Mouse (Mus musculus) C2C12 (cell line): ENCODE results near the gene Ivns1abp. TPM values are rescaled to one million over a fixed set of nuclear protein-coding genes. Genes with fewer than 3 reads are reported as not detected.

ENCODE experiments used
- H3K27me3 ChIP-seq: one replicate; pipeline ENCODE4 v1.6.1; 2011; ENCODE audit not compliant: control insufficient read depth, insufficient read depth, insufficient read length
- H3K36me3 ChIP-seq: one replicate; pipeline ENCODE4 v1.6.1; 2011; ENCODE audit not compliant: control insufficient read depth, insufficient read depth
- H3K4me3 ChIP-seq: one replicate; pipeline ENCODE4 v1.5.1; 2011; ENCODE audit warnings: mild to moderate bottlenecking, control low read depth; ENCODE audit not compliant: poor library complexity, insufficient read depth, severe bottlenecking
- H3K79me2 ChIP-seq: one replicate; pipeline ENCODE4 v1.6.1; 2011; ENCODE audit not compliant: control insufficient read depth, insufficient read depth
- H3K79me3 ChIP-seq: one replicate; pipeline ENCODE4 v1.6.1; 2011; ENCODE audit warnings: low read depth, control low read depth
- H3ac ChIP-seq: one replicate; pipeline ENCODE3; 2011; ENCODE audit warnings: low read depth; ENCODE audit not compliant: control insufficient read depth, insufficient read length
- CEBPB ChIP-seq: IDR thresholded peaks from one replicate; pipeline ENCODE4 v1.6.1; 2011; ENCODE audit warnings: low read depth, mild to moderate bottlenecking, control low read depth, moderate library complexity
- CTCF ChIP-seq: IDR thresholded peaks from one replicate; pipeline ENCODE4 v1.5.1; 2011; ENCODE audit not compliant: control insufficient read depth, insufficient read depth, insufficient read length
- FOSL1 ChIP-seq: IDR thresholded peaks from one replicate; pipeline ENCODE4 v1.8.0; 2011; ENCODE audit warnings: mild to moderate bottlenecking, low read length; ENCODE audit not compliant: poor library complexity, insufficient read depth, severe bottlenecking
- MAX ChIP-seq: IDR thresholded peaks from one replicate; pipeline ENCODE4 v1.6.1; 2011; ENCODE audit warnings: mild to moderate bottlenecking, control low read depth
- MYOD1 ChIP-seq: IDR thresholded peaks from one replicate; pipeline ENCODE4 v1.6.1; 2011; ENCODE audit warnings: low read depth; ENCODE audit not compliant: control insufficient read depth, insufficient read length
- MYOG ChIP-seq: IDR thresholded peaks from one replicate; pipeline ENCODE4 v1.6.1; 2011; ENCODE audit not compliant: control insufficient read depth, insufficient read length; ENCODE audit errors: extremely low read depth
- USF1 ChIP-seq: IDR thresholded peaks from one replicate; pipeline ENCODE4 v1.6.1; 2011; ENCODE audit warnings: low read depth, mild to moderate bottlenecking, control low read depth, moderate library complexity
- polyA plus RNA-seq: library from polyadenylated mRNA; unstranded; fragments of >200 nt; fragmentation: generic; extraction: Trizol; gene quantifications from one replicate; pipeline ENCODE4 v1.2.1, GENCODE M21; 2012; ENCODE audit warnings: missing spikeins

The Ivns1abp gene
- polyA plus RNA-seq, 1 experiment: 38.6 TPM

GRCm38 (mm10) chr1:151329601-151330000, 14.7 kb upstream of the Ivns1abp start:
- TF ChIP-seq MAX (no peak), MYOD1 (no peak), USF1 (no peak), MYOG (no peak), CTCF (no peak), FOSL1 (no peak), CEBPB (no peak)

DNA sequence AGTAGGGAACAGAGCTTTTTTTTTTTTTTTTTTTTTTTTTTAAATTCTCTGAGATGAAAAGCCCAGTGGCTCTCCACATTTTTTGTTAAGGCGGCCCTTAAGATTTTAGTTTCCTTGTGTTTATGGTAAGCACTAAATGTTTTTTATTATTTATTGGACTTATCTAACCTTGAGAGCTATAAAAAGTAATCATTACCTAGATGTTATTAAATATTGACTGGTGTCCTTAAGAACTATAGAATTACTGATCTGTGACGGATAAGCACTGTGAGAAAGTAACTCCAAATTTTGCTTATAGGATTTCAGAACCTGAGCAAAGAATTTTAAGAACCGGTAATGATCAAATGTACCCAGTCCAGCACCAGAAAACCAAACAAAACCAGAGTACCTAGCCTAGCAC, 11.5 kb upstream of the Ivns1abp start:
- no peak for TF ChIP-seq FOSL1
- TF ChIP-seq MAX: no peak
- no peak for TF ChIP-seq CEBPB
- no peak for TF ChIP-seq CTCF
- TF ChIP-seq USF1: no peak
- no peak for TF ChIP-seq MYOD1
- TF ChIP-seq MYOG: no peak
- no peaks in the 10 kb centered on the region for H3K36me3 ChIP-seq
- no peaks in the 10 kb centered on the region for H3K27me3 ChIP-seq
- H3K4me3 ChIP-seq: no peak overlapping the region
- H3K79me2 ChIP-seq: no peaks in the 10 kb centered on the region
- no peaks in the 10 kb centered on the region for H3K79me3 ChIP-seq
- no peak overlapping the region for H3ac ChIP-seq

More at GRCm38 (mm10) chr1:151329601-151330000, 14.7 kb upstream of the Ivns1abp start:
- Histone ChIP-seq H3K79me3 (no peaks in the 10 kb centered on the region), H3K27me3 (no peaks in the 10 kb centered on the region), H3ac (no peak overlapping the region), H3K4me3 (no peak overlapping the region), H3K79me2 (no peaks in the 10 kb centered on the region), H3K36me3 (no peaks in the 10 kb centered on the region)

- H3K79me2 ChIP-seq: no peaks in the 10 kb centered on the region
- H3K4me3 ChIP-seq: no peak overlapping the region
- no peaks in the 10 kb centered on the region for H3K27me3 ChIP-seq
- no peaks in the 10 kb centered on the region for H3K79me3 ChIP-seq
- no peak overlapping the region for H3ac ChIP-seq
- no peak for TF ChIP-seq CEBPB
- no peak for TF ChIP-seq MYOD1
- no peak for TF ChIP-seq MAX
- no peak for TF ChIP-seq CTCF
- no peak for TF ChIP-seq MYOG
- no peak for TF ChIP-seq USF1
- no peak for TF ChIP-seq FOSL1
- no peaks in the 10 kb centered on the region for H3K36me3 ChIP-seq
Measured at GRCm38 (mm10) chr1:151338234-151338633, 6.0 kb upstream of the Ivns1abp start.

DNA sequence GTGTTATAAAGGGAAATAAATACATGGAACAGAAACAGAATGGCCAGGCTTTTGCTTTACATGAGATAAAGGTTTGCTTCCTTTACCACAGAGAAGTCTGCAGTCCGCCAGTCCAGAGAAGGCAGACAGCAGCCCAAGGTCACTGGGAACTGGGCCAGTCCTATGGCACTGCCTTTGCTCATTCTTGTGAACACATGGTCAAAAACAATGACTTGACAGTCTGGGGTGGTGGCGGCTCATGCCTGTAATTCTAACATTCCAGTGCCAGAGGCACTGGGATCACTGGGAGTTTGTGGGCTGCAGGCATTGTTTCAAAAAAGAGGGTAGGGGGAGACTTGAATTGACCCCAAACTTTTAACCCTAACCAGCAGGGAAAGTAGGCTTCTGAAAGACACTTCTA, 5.3 kb upstream of the Ivns1abp start:
- Histone ChIP-seq H3K4me3 (no peak overlapping the region), H3K79me3 (no peaks in the 10 kb centered on the region), H3K36me3 (no peaks in the 10 kb centered on the region), H3K79me2 (no peaks in the 10 kb centered on the region), H3K27me3 (no peaks in the 10 kb centered on the region), H3ac (no peak overlapping the region)
- TF ChIP-seq MAX (no peak), MYOG (no peak), FOSL1 (no peak), USF1 (no peak), MYOD1 (no peak), CTCF (no peak), CEBPB (no peak)

DNA sequence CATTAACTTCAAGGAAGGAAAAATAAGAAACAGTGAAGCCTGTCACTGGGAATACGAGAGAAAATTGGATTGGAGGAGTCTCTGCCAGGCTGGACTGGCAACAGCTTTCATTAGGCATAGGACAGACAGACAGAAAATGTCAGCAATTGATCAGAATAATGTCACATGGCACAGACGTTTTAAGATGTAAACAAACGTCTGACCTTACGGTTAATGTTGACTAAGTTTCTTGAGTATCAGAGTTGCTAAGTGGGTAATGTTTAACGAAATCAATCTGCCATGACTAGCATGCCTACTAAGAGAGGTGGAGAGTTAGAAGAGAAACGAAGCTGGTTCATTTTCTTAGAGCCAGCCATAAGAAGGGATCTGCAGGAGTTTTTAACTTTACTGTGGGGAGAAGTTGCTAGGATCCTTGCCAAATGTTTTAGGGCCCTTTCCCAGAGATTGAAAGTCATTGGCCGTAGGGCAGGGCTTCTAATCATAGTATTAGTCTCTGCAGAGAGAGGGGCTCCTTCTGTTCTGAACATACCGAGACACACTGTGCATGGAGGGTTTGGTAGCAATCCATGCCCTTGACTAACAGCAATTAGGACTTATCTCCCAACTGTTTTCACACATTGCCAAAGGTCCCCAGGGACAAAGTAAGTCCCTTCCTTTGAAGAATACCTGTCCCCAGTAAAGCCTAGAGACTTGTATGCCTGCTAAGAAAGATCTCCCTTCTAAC, 2.8 kb upstream of the Ivns1abp start:
- peaks cover 5% of the 10 kb centered on the region for H3K36me3 ChIP-seq
- H3K4me3 ChIP-seq: no peak overlapping the region
- H3K27me3 ChIP-seq: no peaks in the 10 kb centered on the region
- H3K79me3 ChIP-seq: peaks cover 15% of the 10 kb centered on the region
- H3K79me2 ChIP-seq: peaks cover 22% of the 10 kb centered on the region
- no peak overlapping the region for H3ac ChIP-seq
- TF ChIP-seq MYOG: no peak

GRCm38 (mm10) chr1:151342311-151342710, 2.0 kb upstream of the Ivns1abp start:
- H3K36me3 ChIP-seq: peaks cover 11% of the 10 kb centered on the region
- TF ChIP-seq FOSL1 (no peak), CTCF (no peak), MAX (no peak), USF1 (no peak), MYOG (no peak), MYOD1 (no peak), CEBPB (no peak)
- H3ac ChIP-seq: no peak overlapping the region
- H3K27me3 ChIP-seq: no peaks in the 10 kb centered on the region
- peaks cover 30% of the 10 kb centered on the region for H3K79me2 ChIP-seq
- H3K4me3 ChIP-seq: no peak overlapping the region
- peaks cover 23% of the 10 kb centered on the region for H3K79me3 ChIP-seq
